Mouse (Mus musculus) lung, embryonic 14.5 days (tissue): ENCODE results near the gene Armc7. TPM values are rescaled to one million over a fixed set of nuclear protein-coding genes. Genes with fewer than 3 reads are reported as not detected.
A peak's percentile ranks its signal among the peaks of the same experiment; 100 is the strongest.
"Not testable (repeated sequence)": the region's sequence is repeated elsewhere in the genome, so short reads cannot be mapped to it uniquely, and the experiment has no call there.

ENCODE experiments used
- ATAC-seq: fragments of 200-750 bp; cut with Nextera tagmentation; 2 replicates; pipeline ENCODE4 v1.8.0; 2017; ENCODE audit warnings: mild to moderate bottlenecking, moderate TSS enrichment, moderate library complexity; ENCODE audit not compliant: insufficient read depth
- DNase-seq: peaks from one replicate; pipeline ENCODE4 v3.0.0-alpha.2; 2015
- H3K27ac ChIP-seq: fragments of 300-500 bp; sonication (generic); 2 replicates; pipeline ENCODE4 v1.5.1; 2014; ENCODE audit warnings: low read depth, mild to moderate bottlenecking, moderate library complexity
- H3K27me3 ChIP-seq: fragments of 300-500 bp; sonication (generic); 2 replicates; pipeline ENCODE4 v1.6.1; 2014; ENCODE audit warnings: low read length, control low read depth; ENCODE audit not compliant: insufficient read depth
- H3K36me3 ChIP-seq: fragments of 300-500 bp; sonication (generic); 2 replicates; pipeline ENCODE4 v1.6.1; 2014; ENCODE audit warnings: control low read depth; ENCODE audit not compliant: insufficient read depth
- H3K4me1 ChIP-seq: fragments of 300-500 bp; sonication (generic); 2 replicates; pipeline ENCODE4 v1.6.1; 2014; ENCODE audit warnings: antibody characterized with exemption, control low read depth; ENCODE audit not compliant: insufficient read depth
- H3K4me2 ChIP-seq: fragments of 300-500 bp; sonication (generic); 2 replicates; pipeline ENCODE4 v1.6.1; 2014; ENCODE audit warnings: mild to moderate bottlenecking
- H3K4me3 ChIP-seq: fragments of 300-500 bp; sonication (generic); 2 replicates; pipeline ENCODE4 v1.5.1; 2014; ENCODE audit warnings: low read depth, low read length
- H3K9ac ChIP-seq: fragments of 300-500 bp; sonication (generic); 2 replicates; pipeline ENCODE4 v1.6.1; 2014
- H3K9me3 ChIP-seq: fragments of 300-500 bp; sonication (generic); 2 replicates; pipeline ENCODE4 v1.6.1; 2016; ENCODE audit warnings: low read depth, low read length, control low read depth
- CTCF ChIP-seq: IDR thresholded peaks from 2 replicates; pipeline ENCODE4 v1.5.1; 2016; ENCODE audit warnings: antibody characterized with exemption, low read depth
- WGBS: fragments of 180-500 bp; shearing (Covaris S2); extraction: QIAGEN DNeasy Blood & Tissue Kit; methylation state at CpG from one replicate; pipeline ENCODE4 v1.1.7; 2014; 5-methylcytosine and 5-hydroxymethylcytosine counted together
- polyA plus RNA-seq: library from polyadenylated mRNA; unstranded; fragments of >200 nt; fragmentation: Nextera tagmentation; extraction: Ambion mirVana; gene quantifications from 2 replicates; pipeline ENCODE4 v1.2.1, GENCODE M21; 2014

Armc7 gene
- polyA plus RNA-seq, 1 experiment from 2014 or later = 8.0 TPM

GRCm38 (mm10) chr11:115521080-115521479, 45.6 kb downstream of the Armc7 start:
- Histone ChIP-seq H3K36me3 (peaks cover 39% of the 10 kb centered on the region), H3K9ac (no peak overlapping the region), H3K4me3 (no peak overlapping the region), H3K9me3 (no peaks in the 10 kb centered on the region), H3K27ac (no peak overlapping the region), H3K4me1 (no peaks in the 10 kb centered on the region), H3K27me3 (no peaks in the 10 kb centered on the region), H3K4me2 (no peak overlapping the region)
- ATAC-seq (no peak), DNase-seq (no peak)
- no peak for TF ChIP-seq CTCF
- WGBS = 79% methylated on average over 4 of the region's 4 CpGs

GRCm38 (mm10) chr11:115522238-115522637, 46.8 kb downstream of the Armc7 start:
- Histone ChIP-seq H3K4me2 (no peak overlapping the region), H3K27ac (no peak overlapping the region), H3K9me3 (no peaks in the 10 kb centered on the region), H3K27me3 (no peaks in the 10 kb centered on the region), H3K9ac (no peak overlapping the region), H3K4me3 (no peak overlapping the region), H3K36me3 (peaks cover 51% of the 10 kb centered on the region), H3K4me1 (no peaks in the 10 kb centered on the region)
- DNase-seq = no peak
- no peak for ATAC-seq
- WGBS = 83% methylated on average over 2 of the region's 2 CpGs
- no peak for TF ChIP-seq CTCF

GRCm38 (mm10) chr11:115522703-115523102, 47.2 kb downstream of the Armc7 start:
- no peak for DNase-seq
- Histone ChIP-seq H3K9ac (no peak overlapping the region), H3K27ac (no peak overlapping the region), H3K36me3 (peaks cover 56% of the 10 kb centered on the region), H3K4me2 (no peak overlapping the region), H3K4me1 (no peaks in the 10 kb centered on the region), H3K9me3 (no peaks in the 10 kb centered on the region), H3K4me3 (no peak overlapping the region), H3K27me3 (no peaks in the 10 kb centered on the region)
- TF ChIP-seq CTCF = no peak
- 69% methylated on average over 2 of the region's 2 CpGs for WGBS
- ATAC-seq = no peak

GRCm38 (mm10) chr11:115526446-115526845, 51.0 kb downstream of the Armc7 start:
- DNase-seq, H3K4me3 ChIP-seq, H3K4me2 ChIP-seq, H3K27me3 ChIP-seq, H3K9ac ChIP-seq, H3K9me3 ChIP-seq, H3K4me1 ChIP-seq, ATAC-seq, H3K27ac ChIP-seq: not testable (repeated sequence)
- H3K36me3 ChIP-seq = peaks cover 84% of the 10 kb centered on the region
- 67% methylated on average over 3 of the region's 3 CpGs for WGBS

GRCm38 (mm10) chr11:115534759-115535371, 59.4 kb downstream of the Armc7 start:
- H3K9me3 ChIP-seq = no peaks in the 10 kb centered on the region
- TF ChIP-seq CTCF = no peak
- WGBS = 3% methylated on average over 11 of the region's 11 CpGs

GRCm38 (mm10) chr11:115535401-115536037, 60.1 kb downstream of the Armc7 start:
- peak overlapping the region; percentile 98 for H3K9ac ChIP-seq
- peaks cover 37% of the 10 kb centered on the region for H3K36me3 ChIP-seq
- peak overlapping the region; percentile 71 for H3K4me2 ChIP-seq
- TF ChIP-seq CTCF = no peak
- H3K27ac ChIP-seq = peak overlapping the region; percentile 100
- WGBS = under 1% methylated on average over 69 of the region's 84 CpGs
- no peaks in the 10 kb centered on the region for H3K9me3 ChIP-seq
- ATAC-seq (peak; percentile 76), DNase-seq (peak; percentile 79)
- no peaks in the 10 kb centered on the region for H3K27me3 ChIP-seq
- 0 out of 2 replicates have a peak, but pooled peaks cover 6% of the 10 kb centered on the region for H3K4me1 ChIP-seq
- peak overlapping the region; percentile 98 for H3K4me3 ChIP-seq

More at GRCm38 (mm10) chr11:115534759-115535371, 59.4 kb downstream of the Armc7 start:
- Histone ChIP-seq H3K27ac (peak overlapping the region; percentile 100), H3K27me3 (no peaks in the 10 kb centered on the region), H3K4me2 (peak overlapping the region; percentile 71), H3K9ac (peak overlapping the region; percentile 98), H3K4me1 (0 out of 2 replicates have a peak, but pooled peaks cover 6% of the 10 kb centered on the region), H3K36me3 (peaks cover 44% of the 10 kb centered on the region), H3K4me3 (peak overlapping the region; percentile 98)
- no peak for ATAC-seq
- DNase-seq = peak; percentile 36

GRCm38 (mm10) chr11:115536038-115536681, 60.7 kb downstream of the Armc7 start, which contains the start of gene Sumo2:
TSS of gene Sumo2 (minus strand) at chr11:115536276.
- peak within 1 kb of the TSS; percentile 100 for H3K27ac ChIP-seq
- TF ChIP-seq CTCF = no peak
- peaks cover 34% of the 10 kb centered on the region for H3K36me3 ChIP-seq
- peak; percentile 90 for ATAC-seq
- under 1% methylated on average over 61 of the region's 70 CpGs for WGBS
- 0 out of 2 replicates have a peak, but pooled peaks cover 6% of the 10 kb centered on the region for H3K4me1 ChIP-seq
- peak; percentile 98 for DNase-seq
- H3K4me3 ChIP-seq = peak within 1 kb of the TSS; percentile 98
- H3K4me2 ChIP-seq = peak within 1 kb of the TSS; percentile 71
- H3K27me3 ChIP-seq = no peaks in the 10 kb centered on the region
- H3K9me3 ChIP-seq = no peaks in the 10 kb centered on the region
- peak within 1 kb of the TSS; percentile 98 for H3K9ac ChIP-seq
